Mouse (Mus musculus): Measurements from ENCODE around the gene Ublcp1. TPM values are rescaled to one million over a fixed set of nuclear protein-coding genes. Genes with fewer than 3 reads are reported as not detected.

Gene Ublcp1
- total and polyA plus RNA-seq, 2 experiments = 6.2 to 35.0 TPM

DNA sequence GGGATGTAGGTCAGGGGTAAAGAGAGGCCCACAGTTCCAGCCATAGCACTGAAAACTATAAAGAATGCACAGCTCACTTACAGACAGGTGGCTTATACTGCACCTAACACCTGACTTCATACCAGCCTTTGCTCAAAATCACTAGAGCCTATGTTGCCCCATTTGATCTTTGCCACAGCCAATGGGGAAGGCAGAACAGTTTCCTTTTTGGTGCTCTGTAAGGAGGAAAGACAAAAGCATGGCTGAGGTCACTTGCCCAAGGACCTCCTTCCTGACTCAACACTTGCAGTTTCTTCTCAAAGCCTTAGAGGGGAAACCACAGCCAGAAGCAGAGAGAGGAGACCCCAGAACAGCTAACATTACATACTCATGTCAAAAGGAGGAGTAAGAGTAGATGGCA lies 19.3 kb downstream of the Ublcp1 start:
- no peak overlapping the region for H3K9ac ChIP-seq (ENCODE audit: low read depth, low read length)
- H3K79me2 ChIP-seq (ENCODE audit: control insufficient read depth, insufficient read depth, low read length) = no peaks in the 10 kb centered on the region
- no peak for TF ChIP-seq POLR2A (IDR thresholded peaks at IDR 0.05; ENCODE audit: extremely low read depth, insufficient read depth, low read length)
- H3K27ac ChIP-seq (replicated peaks; ENCODE audit: insufficient read depth, low read depth, low read length) = no peak overlapping the region
- H3K36me3 ChIP-seq (ENCODE audit: control insufficient read depth, insufficient read depth, low read length) = peaks cover 7% of the 10 kb centered on the region
- no peak overlapping the region for H3K4me3 ChIP-seq (ENCODE audit: insufficient read depth, low read depth, low read length)
- no peaks in the 10 kb centered on the region for H3K27me3 ChIP-seq (ENCODE audit: control insufficient read depth, insufficient read depth, low read length)
- DNase-seq (ENCODE audit: extremely low read depth, low read depth, low spot score) = no peak
- H3K4me1 ChIP-seq (ENCODE audit: control insufficient read depth, insufficient read depth, low read length) = peaks cover 4% of the 10 kb centered on the region; the same call in 1 of the 2 replicates

DNA sequence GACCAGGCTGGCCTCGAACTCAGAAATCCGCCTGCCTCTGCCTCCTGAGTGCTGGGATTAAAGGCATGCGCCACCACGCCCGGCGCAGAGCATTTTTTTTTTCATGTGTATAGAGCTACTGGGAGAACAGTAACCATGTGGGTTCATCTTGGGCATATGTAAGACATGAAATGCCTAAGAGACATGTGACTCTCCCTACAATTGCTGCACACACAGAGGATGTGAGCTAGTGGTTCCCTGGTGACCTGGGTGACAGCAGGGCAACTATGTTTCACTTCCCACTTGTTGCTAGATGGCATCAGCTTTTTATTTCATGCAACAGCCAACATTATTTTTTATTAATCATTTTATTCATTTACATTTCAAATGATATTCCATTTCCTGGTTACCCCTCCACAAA lies 32.5 kb downstream of the Ublcp1 start:
- H3K36me3 ChIP-seq (ENCODE audit: control insufficient read depth, insufficient read depth, low read length) = no peaks in the 10 kb centered on the region
- H3K27me3 ChIP-seq (ENCODE audit: control insufficient read depth, insufficient read depth, low read length) = no peaks in the 10 kb centered on the region; the same call in 1 of the 2 replicates
- no peak for TF ChIP-seq POLR2A (IDR thresholded peaks at IDR 0.05; ENCODE audit: extremely low read depth, insufficient read depth, low read length)
- TF ChIP-seq CTCF (IDR thresholded peaks at IDR 0.05; ENCODE audit: low read depth, low read length) = no peak
- no peaks in the 10 kb centered on the region for H3K4me1 ChIP-seq (ENCODE audit: control insufficient read depth, insufficient read depth, low read length)
- no peak overlapping the region for H3K9ac ChIP-seq (ENCODE audit: low read depth, low read length)
- H3K79me2 ChIP-seq (ENCODE audit: control insufficient read depth, insufficient read depth, low read length) = no peaks in the 10 kb centered on the region
- peak; percentile 34 for DNase-seq (ENCODE audit: extremely low read depth, low read depth, low spot score)
- no peak overlapping the region for H3K4me3 ChIP-seq (ENCODE audit: insufficient read depth, low read depth, low read length)
- no peak overlapping the region for H3K27ac ChIP-seq (replicated peaks; ENCODE audit: insufficient read depth, low read depth, low read length)
- WGBS = 82% methylated on average over 6 of the region's 6 CpGs

DNA sequence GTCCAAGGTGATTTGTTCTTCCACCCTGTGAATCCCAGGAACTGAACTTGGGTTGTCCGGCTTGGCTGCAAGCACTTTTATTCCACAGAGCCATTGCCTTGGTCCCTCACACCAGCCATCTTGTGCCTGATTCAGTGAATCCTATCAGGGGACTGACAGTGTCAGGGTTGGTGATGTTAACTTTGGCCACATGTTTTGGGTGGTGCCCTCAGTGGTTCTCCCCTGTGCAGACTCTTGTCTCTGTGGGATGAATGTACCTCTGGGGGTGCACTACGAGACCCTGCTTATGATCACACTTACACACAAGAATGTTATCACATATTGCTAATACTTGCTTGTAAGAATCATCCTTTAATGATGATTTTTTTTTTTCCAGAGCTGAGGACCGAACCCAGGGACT lies 40.3 kb downstream of the Ublcp1 start:
- Histone ChIP-seq H3K9ac (ENCODE audit: low read depth, low read length) (no peak overlapping the region), H3K27me3 (ENCODE audit: control insufficient read depth, insufficient read depth, low read length) (no peaks in the 10 kb centered on the region), H3K4me3 (ENCODE audit: insufficient read depth, low read depth, low read length) (no peak overlapping the region), H3K4me1 (ENCODE audit: control insufficient read depth, insufficient read depth, low read length) (no peaks in the 10 kb centered on the region), H3K36me3 (ENCODE audit: control insufficient read depth, insufficient read depth, low read length) (no peaks in the 10 kb centered on the region), H3K27ac (replicated peaks; ENCODE audit: insufficient read depth, low read depth, low read length) (no peak overlapping the region), H3K79me2 (ENCODE audit: control insufficient read depth, insufficient read depth, low read length) (no peaks in the 10 kb centered on the region)
- DNase-seq (ENCODE audit: extremely low read depth, low read depth, low spot score) = no peak
- 86% methylated on average over 3 of the region's 3 CpGs for WGBS
- TF ChIP-seq CTCF (IDR thresholded peaks at IDR 0.05; ENCODE audit: low read depth, low read length) = no peak
- no peak for TF ChIP-seq POLR2A (IDR thresholded peaks at IDR 0.05; ENCODE audit: extremely low read depth, insufficient read depth, low read length)

DNA sequence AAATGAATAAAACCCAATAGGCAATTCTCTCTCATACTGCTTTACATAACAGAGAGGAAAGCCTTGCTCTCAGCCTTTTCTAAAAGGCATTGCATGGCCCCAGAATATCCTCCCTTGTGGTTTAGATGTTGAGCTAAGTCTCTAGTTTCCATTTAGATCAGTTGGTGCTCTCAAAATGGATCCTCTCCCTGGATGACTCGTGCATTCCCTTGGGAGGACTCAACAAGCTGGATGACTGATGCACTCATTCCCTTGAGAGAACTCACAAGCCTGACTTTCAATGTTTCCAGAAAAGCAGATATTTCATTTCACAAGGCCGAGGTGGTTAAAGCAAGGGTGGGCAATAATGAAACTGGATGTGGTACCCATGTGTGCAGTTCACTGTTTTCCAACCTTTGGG lies 42.3 kb downstream of the Ublcp1 start:
- no peak for TF ChIP-seq CTCF (IDR thresholded peaks at IDR 0.05; ENCODE audit: low read depth, low read length)
- TF ChIP-seq POLR2A (IDR thresholded peaks at IDR 0.05; ENCODE audit: extremely low read depth, insufficient read depth, low read length) = no peak
- DNase-seq (ENCODE audit: extremely low read depth, low read depth, low spot score) = no peak
- Histone ChIP-seq H3K79me2 (ENCODE audit: control insufficient read depth, insufficient read depth, low read length) (no peaks in the 10 kb centered on the region), H3K27me3 (ENCODE audit: control insufficient read depth, insufficient read depth, low read length) (no peaks in the 10 kb centered on the region), H3K27ac (replicated peaks; ENCODE audit: insufficient read depth, low read depth, low read length) (no peak overlapping the region), H3K4me1 (ENCODE audit: control insufficient read depth, insufficient read depth, low read length) (no peaks in the 10 kb centered on the region), H3K36me3 (ENCODE audit: control insufficient read depth, insufficient read depth, low read length) (no peaks in the 10 kb centered on the region), H3K9ac (ENCODE audit: low read depth, low read length) (no peak overlapping the region), H3K4me3 (ENCODE audit: insufficient read depth, low read depth, low read length) (no peak overlapping the region)
- WGBS = 83% methylated on average over 2 of the region's 2 CpGs

DNA sequence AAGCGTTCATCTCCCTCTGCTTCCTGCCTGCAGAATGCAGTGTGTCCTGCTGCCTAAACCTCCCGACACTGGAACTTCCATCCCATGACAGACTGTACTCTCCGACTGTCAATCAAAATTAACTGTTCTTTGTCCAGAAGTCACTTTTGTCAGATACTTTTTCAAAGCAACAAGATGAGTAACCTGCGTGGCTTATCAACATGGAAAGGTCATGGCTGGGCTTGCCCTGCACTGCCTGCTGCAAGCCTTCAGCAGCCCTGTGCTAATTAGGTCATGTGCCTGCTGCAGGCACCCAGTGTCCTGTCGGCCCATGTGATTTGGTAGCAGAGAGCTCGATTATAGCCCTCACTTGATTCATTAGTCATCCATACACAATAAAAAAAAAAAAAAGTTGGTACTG lies 44.7 kb downstream of the Ublcp1 start:
- no peak for TF ChIP-seq CTCF (IDR thresholded peaks at IDR 0.05; ENCODE audit: low read depth, low read length)
- TF ChIP-seq POLR2A (IDR thresholded peaks at IDR 0.05; ENCODE audit: extremely low read depth, insufficient read depth, low read length) = no peak
- Histone ChIP-seq H3K4me3 (ENCODE audit: insufficient read depth, low read depth, low read length) (no peak overlapping the region), H3K9ac (ENCODE audit: low read depth, low read length) (no peak overlapping the region), H3K79me2 (ENCODE audit: control insufficient read depth, insufficient read depth, low read length) (no peaks in the 10 kb centered on the region), H3K27ac (replicated peaks; ENCODE audit: insufficient read depth, low read depth, low read length) (no peak overlapping the region), H3K27me3 (ENCODE audit: control insufficient read depth, insufficient read depth, low read length) (peaks cover 3% of the 10 kb centered on the region; the same call in 1 of the 2 replicates), H3K4me1 (ENCODE audit: control insufficient read depth, insufficient read depth, low read length) (no peaks in the 10 kb centered on the region), H3K36me3 (ENCODE audit: control insufficient read depth, insufficient read depth, low read length) (no peaks in the 10 kb centered on the region)
- WGBS = 69% methylated on average over 6 of the region's 6 CpGs
- DNase-seq (ENCODE audit: extremely low read depth, low read depth, low spot score) = no peak

DNA sequence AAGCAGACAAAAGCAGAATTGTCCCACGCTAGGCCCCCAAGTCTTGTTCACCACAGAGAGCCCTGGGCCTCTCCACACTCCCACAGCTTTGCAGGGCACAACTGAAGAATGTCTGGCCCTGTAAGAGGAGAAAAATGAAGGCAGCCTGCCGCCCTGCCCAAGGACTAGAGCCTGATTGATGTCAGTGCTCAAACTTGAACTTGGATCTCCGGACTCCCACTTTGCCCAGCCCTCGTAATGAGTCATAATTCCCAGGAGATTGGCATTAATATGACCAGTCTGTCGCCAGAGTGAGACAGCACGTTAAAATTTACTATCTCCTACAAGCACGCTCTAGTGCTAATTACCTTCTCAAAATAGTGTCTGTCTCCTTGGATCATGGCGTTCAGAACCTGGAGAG lies 45.3 kb downstream of the Ublcp1 start:
- H3K4me3 ChIP-seq (ENCODE audit: insufficient read depth, low read depth, low read length) = no peak overlapping the region
- H3K36me3 ChIP-seq (ENCODE audit: control insufficient read depth, insufficient read depth, low read length) = no peaks in the 10 kb centered on the region
- H3K9ac ChIP-seq (ENCODE audit: low read depth, low read length) = no peak overlapping the region
- 85% methylated on average over 8 of the region's 8 CpGs for WGBS
- H3K4me1 ChIP-seq (ENCODE audit: control insufficient read depth, insufficient read depth, low read length) = no peaks in the 10 kb centered on the region
- TF ChIP-seq POLR2A (IDR thresholded peaks at IDR 0.05; ENCODE audit: extremely low read depth, insufficient read depth, low read length) (no peak), CTCF (IDR thresholded peaks at IDR 0.05; ENCODE audit: low read depth, low read length) (no peak)
- H3K79me2 ChIP-seq (ENCODE audit: control insufficient read depth, insufficient read depth, low read length) = no peaks in the 10 kb centered on the region
- DNase-seq (ENCODE audit: extremely low read depth, low read depth, low spot score) = no peak
- peaks cover 3% of the 10 kb centered on the region; the same call in 1 of the 2 replicates for H3K27me3 ChIP-seq (ENCODE audit: control insufficient read depth, insufficient read depth, low read length)
- no peak overlapping the region for H3K27ac ChIP-seq (replicated peaks; ENCODE audit: insufficient read depth, low read depth, low read length)
